Comparison of ENCODE assay signal across 8 mouse cellular contexts in the genomic region with DNA sequence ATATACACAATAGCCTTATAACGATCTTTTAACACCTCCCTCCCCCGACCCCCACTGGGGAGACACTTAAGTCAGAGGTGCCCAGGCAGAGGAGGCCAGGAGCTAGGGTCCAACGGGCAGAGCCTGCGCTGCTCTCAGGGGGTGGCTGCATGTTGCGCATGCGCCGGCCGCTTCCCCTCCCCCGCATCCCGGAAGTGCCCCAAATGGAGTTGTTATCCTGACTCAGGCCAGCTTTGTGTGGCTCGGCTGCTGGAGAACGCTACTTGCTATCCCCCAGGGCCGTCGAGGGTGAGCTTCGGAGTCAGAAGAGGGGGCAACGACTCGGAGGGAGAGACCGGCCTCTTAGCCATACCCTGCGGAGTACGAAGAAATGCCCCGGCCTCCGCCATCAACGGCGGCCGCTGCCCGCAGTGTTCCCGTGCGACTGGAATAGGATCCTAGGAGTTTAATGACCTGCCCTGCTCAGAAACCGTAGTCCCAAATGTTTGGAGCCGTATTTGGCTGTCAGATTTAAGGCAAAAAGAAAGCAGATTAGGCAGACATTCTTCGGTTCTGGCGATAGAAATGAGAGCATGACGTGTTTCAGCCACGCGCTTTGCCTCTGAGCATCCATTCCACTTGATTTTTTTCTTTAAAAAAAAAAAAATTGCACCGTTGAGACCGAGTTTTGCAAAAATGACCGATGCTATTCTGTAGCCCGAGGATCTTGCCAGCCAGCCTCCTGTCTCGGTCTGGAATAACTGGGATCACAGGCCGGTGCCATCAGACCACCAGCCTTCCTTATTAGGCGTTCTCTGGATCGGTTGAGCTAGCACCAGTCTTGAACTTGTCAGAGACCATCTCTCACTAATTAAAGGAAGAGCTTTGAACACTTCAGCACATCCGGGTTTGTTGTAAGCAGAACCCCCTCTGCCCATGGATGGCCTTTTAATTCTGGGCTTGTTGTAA. TPM values are rescaled to one million over a fixed set of nuclear protein-coding genes. Genes with fewer than 3 reads are reported as not detected.
DNase-seq lines count a peak whose midpoint lies in the region; ATAC-seq and TF ChIP-seq lines count a peak whose summit lies in the region.

No protein-coding gene starts in this region.

- TF ChIP-seq POLR2A in bone marrow, adult 2 months (IDR thresholded peaks at IDR 0.05; ENCODE audit: borderline replicate concordance, control insufficient read depth, low read depth, low read length): peak; percentile 95

- H3K9me3 ChIP-seq in embryonic facial prominence, embryonic 14.5 days (ENCODE audit: control insufficient read depth, low read length): 0 out of 2 replicates have a peak, but pooled peaks cover 4% of the 10 kb centered on the region
- no peaks in the 10 kb centered on the region for H3K9me3 ChIP-seq in limb, embryonic 15.5 days
- H3K9me3 ChIP-seq in midbrain, postnatal 0 days (ENCODE audit: low read length): no peaks in the 10 kb centered on the region

- H3K9ac ChIP-seq in embryonic facial prominence, embryonic 14.5 days (ENCODE audit: low read depth, low read length): peak overlapping the region; percentile 79
- peak overlapping the region; percentile 57 for H3K9ac ChIP-seq in limb, embryonic 15.5 days
- peak overlapping the region; percentile 53 for H3K9ac ChIP-seq in midbrain, postnatal 0 days (replicated peaks; ENCODE audit: low read length, poor library complexity, severe bottlenecking)

- peak; percentile 88 for DNase-seq in 3134 (ENCODE audit: extremely low read depth, insufficient read length, low spot score)
- peak; percentile 91 for DNase-seq in embryonic facial prominence, embryonic 14.5 days (ENCODE audit: low spot score)
- DNase-seq in heart, adult 9 months (ENCODE audit: low spot score in 2 of 2): peak; percentile 90 to 93
- peak; percentile 92 for DNase-seq in kidney, adult 9 months
- peak; percentile 89 for DNase-seq in midbrain, postnatal 0 days (ENCODE audit: low spot score)
- DNase-seq in spleen, postnatal 14 days (ENCODE audit: low spot score in 2 of 2): peak; percentile 76 to 82

- peak overlapping the region; percentile 97 for H3K4me3 ChIP-seq in bone marrow, adult 2 months (replicated peaks; ENCODE audit: control insufficient read depth, low read depth, low read length)
- H3K4me3 ChIP-seq in embryonic facial prominence, embryonic 14.5 days (ENCODE audit: low read depth, low read length): peak overlapping the region; percentile 70
- H3K4me3 ChIP-seq in limb, embryonic 15.5 days: peak overlapping the region; percentile 65
- H3K4me3 ChIP-seq in midbrain, postnatal 0 days (ENCODE audit: low read depth, low read length): peak overlapping the region; percentile 46

- peak overlapping the region; percentile 81 for H3K27ac ChIP-seq in bone marrow, adult 2 months (ENCODE audit: control insufficient read depth, insufficient read depth, low read depth, low read length, poor library complexity)
- H3K27ac ChIP-seq in embryonic facial prominence, embryonic 14.5 days (replicated peaks; ENCODE audit: low read depth, low read length): peak overlapping the region; percentile 87
- peak overlapping the region; percentile 89 for H3K27ac ChIP-seq in limb, embryonic 15.5 days
- H3K27ac ChIP-seq in midbrain, postnatal 0 days (ENCODE audit: low read depth, low read length): peak overlapping the region; percentile 79

- WGBS in bone marrow, adult 2 months: 2% methylated on average over 44 of the region's 44 CpGs
- WGBS in embryonic facial prominence, embryonic 14.5 days: 3% methylated on average over 44 of the region's 44 CpGs
- 3% methylated on average over 44 of the region's 44 CpGs for WGBS in limb, embryonic 15.5 days
- 2% methylated on average over 44 of the region's 44 CpGs for WGBS in midbrain, postnatal 0 days

- H3K36me3 ChIP-seq in embryonic facial prominence, embryonic 14.5 days (ENCODE audit: control insufficient read depth, insufficient read depth, low read length): peaks cover 14% of the 10 kb centered on the region; the same call in 1 of the 2 replicates
- no peaks in the 10 kb centered on the region; the same call in 1 of the 2 replicates for H3K36me3 ChIP-seq in limb, embryonic 15.5 days
- peaks cover 7% of the 10 kb centered on the region; the same call in 1 of the 2 replicates for H3K36me3 ChIP-seq in midbrain, postnatal 0 days (ENCODE audit: insufficient read depth, low read length)

- no peaks in the 10 kb centered on the region for H3K27me3 ChIP-seq in embryonic facial prominence, embryonic 14.5 days (replicated peaks; ENCODE audit: control insufficient read depth, insufficient read depth, low read length)
- no peaks in the 10 kb centered on the region for H3K27me3 ChIP-seq in limb, embryonic 15.5 days
- no peaks in the 10 kb centered on the region for H3K27me3 ChIP-seq in midbrain, postnatal 0 days (ENCODE audit: insufficient read depth, low read length)

- peak; percentile 90 for ATAC-seq in embryonic facial prominence, embryonic 14.5 days (ENCODE audit: low read depth)
- ATAC-seq in limb, embryonic 15.5 days (ENCODE audit: insufficient number of reproducible peaks, low FRiP score, low TSS enrichment, low read depth): peak; percentile 75
- ATAC-seq in midbrain, postnatal 0 days (ENCODE audit: low FRiP score): peak; percentile 87

- H3K4me1 ChIP-seq in bone marrow, adult 2 months (ENCODE audit: control insufficient read depth, insufficient read depth, low read length): peaks cover 2% of the 10 kb centered on the region; the same call in 1 of the 2 replicates
- peaks cover 17% of the 10 kb centered on the region for H3K4me1 ChIP-seq in embryonic facial prominence, embryonic 14.5 days (ENCODE audit: control insufficient read depth, insufficient read depth, low read length)
- peaks cover 36% of the 10 kb centered on the region for H3K4me1 ChIP-seq in limb, embryonic 15.5 days
- no peaks in the 10 kb centered on the region for H3K4me1 ChIP-seq in midbrain, postnatal 0 days (ENCODE audit: insufficient read depth, low read length)

- peak; percentile 15; the same call in 1 of the 2 replicates for TF ChIP-seq CTCF in bone marrow, adult 2 months (IDR thresholded peaks at IDR 0.05; ENCODE audit: control insufficient read depth, insufficient read depth, low read length)
- TF ChIP-seq CTCF in midbrain, postnatal 0 days (IDR thresholded peaks at IDR 0.05): no peak

- peak overlapping the region; percentile 67 for H3K4me2 ChIP-seq in embryonic facial prominence, embryonic 14.5 days (ENCODE audit: low read depth, low read length)
- H3K4me2 ChIP-seq in limb, embryonic 15.5 days: peak overlapping the region; percentile 63
- peak overlapping the region; percentile 52 for H3K4me2 ChIP-seq in midbrain, postnatal 0 days (ENCODE audit: low read depth, low read length, poor library complexity, severe bottlenecking)

RNA-seq across cellular contexts. Expression of a gene that starts 39.9 kb away (rescaled TPM):
- 4.3 and 7.6 TPM in 2 replicates for polyA plus RNA-seq in bone marrow, adult 2 months (2011; ENCODE audit: insufficient read depth, insufficient read length, low replicate concordance, missing spikeins)
- 13.8 and 20.7 TPM in 2 replicates for polyA plus RNA-seq in embryonic facial prominence, embryonic 14.5 days (2014; fragmentation: Nextera tagmentation; extraction: Ambion mirVana)
- 17.1 and 18.8 TPM in 2 replicates for polyA plus RNA-seq in limb, embryonic 15.5 days (2015; fragmentation: Nextera tagmentation; extraction: Ambion mirVana)
- total RNA-seq in midbrain, postnatal 0 days (2014; rRNA removed): 114 and 124 TPM in 2 replicates
- polyA plus RNA-seq in midbrain, postnatal 0 days (2015; fragmentation: Nextera tagmentation; extraction: Ambion mirVana): 64.3 and 67.7 TPM in 2 replicates

Comparison
In these comparisons a context has a peak if more than half of its experiments do, and no peak if none do; other contexts are left out.
1. Peak in every context shown above with its lines: DNase-seq, ATAC-seq, H3K4me3 ChIP-seq and H3K27ac ChIP-seq.
2. H3K4me3 ChIP-seq: peak in every context shown above with its lines; median percentile 97 in bone marrow, adult 2 months; 70 in embryonic facial prominence, embryonic 14.5 days; 65 in limb, embryonic 15.5 days; 46 in midbrain, postnatal 0 days.